In genomic region chr2:3769260-3769659, GRCm38 (mm10) we compare ENCODE assay signal across 8 mouse cellular contexts.
DNase-seq lines count a peak whose midpoint lies in the region; ATAC-seq lines count a peak whose summit lies in the region.

No protein-coding gene starts in this region.

- no peaks in the 10 kb centered on the region for H3K27me3 ChIP-seq in liver, embryonic 12.5 days (replicated peaks)
- no peaks in the 10 kb centered on the region for H3K27me3 ChIP-seq in intestine, embryonic 15.5 days (replicated peaks)
- H3K27me3 ChIP-seq in midbrain, embryonic 15.5 days (replicated peaks), result no peaks in the 10 kb centered on the region

- 28% methylated on average over 6 of the region's 6 CpGs for WGBS in liver, embryonic 12.5 days (ENCODE audit: insufficient replicate concordance)
- WGBS in intestine, embryonic 15.5 days, result 29% methylated on average over 6 of the region's 6 CpGs
- WGBS in midbrain, embryonic 15.5 days, result 34% methylated on average over 6 of the region's 6 CpGs

- no peak overlapping the region for H3K4me3 ChIP-seq in liver, embryonic 12.5 days
- no peak overlapping the region for H3K4me3 ChIP-seq in intestine, embryonic 15.5 days (replicated peaks)
- H3K4me3 ChIP-seq in midbrain, embryonic 15.5 days, result no peak overlapping the region

- no peak for ATAC-seq in liver, embryonic 12.5 days
- ATAC-seq in frontal cortex, adult (ENCODE audit: low TSS enrichment), result peak; percentile 69; the same call in 1 of the 2 replicates
- ATAC-seq in intestine, embryonic 15.5 days, result peak; percentile 51
- 0 out of 2 replicates have a peak, but pooled peaks have one; percentile 33 for ATAC-seq in midbrain, embryonic 15.5 days (replicated peaks)

- H3K4me2 ChIP-seq in liver, embryonic 12.5 days, result no peak overlapping the region
- no peak overlapping the region for H3K4me2 ChIP-seq in intestine, embryonic 15.5 days (replicated peaks)
- H3K4me2 ChIP-seq in midbrain, embryonic 15.5 days, result no peak overlapping the region

- no peak overlapping the region for H3K9ac ChIP-seq in liver, embryonic 12.5 days
- H3K9ac ChIP-seq in intestine, embryonic 15.5 days, result no peak overlapping the region
- H3K9ac ChIP-seq in midbrain, embryonic 15.5 days, result no peak overlapping the region

- H3K27ac ChIP-seq in liver, embryonic 12.5 days, result no peak overlapping the region
- no peak overlapping the region for H3K27ac ChIP-seq in intestine, embryonic 15.5 days
- no peak overlapping the region for H3K27ac ChIP-seq in midbrain, embryonic 15.5 days

- 0 out of 2 replicates have a peak, but pooled peaks cover 4% of the 10 kb centered on the region for H3K36me3 ChIP-seq in liver, embryonic 12.5 days
- H3K36me3 ChIP-seq in intestine, embryonic 15.5 days, result no peaks in the 10 kb centered on the region
- H3K36me3 ChIP-seq in midbrain, embryonic 15.5 days (replicated peaks), result no peaks in the 10 kb centered on the region

- peak; percentile 73 for DNase-seq in liver
- DNase-seq in cerebellum, adult 18-20 months, result peak; percentile 74 to 83
- DNase-seq in left cerebral cortex, postnatal 25 days (ENCODE audit: low spot score in 2 of 2), result peak; percentile 46 to 61
- DNase-seq in spleen, postnatal 36 days (ENCODE audit: low spot score in 2 of 2), result peak; percentile 55 to 64

- H3K9me3 ChIP-seq in liver, embryonic 12.5 days (replicated peaks), result no peaks in the 10 kb centered on the region
- H3K9me3 ChIP-seq in intestine, embryonic 15.5 days, result no peaks in the 10 kb centered on the region
- no peaks in the 10 kb centered on the region for H3K9me3 ChIP-seq in midbrain, embryonic 15.5 days

- H3K4me1 ChIP-seq in liver, embryonic 12.5 days, result peaks cover 7% of the 10 kb centered on the region; the same call in 1 of the 2 replicates
- H3K4me1 ChIP-seq in intestine, embryonic 15.5 days (replicated peaks), result peaks cover 19% of the 10 kb centered on the region; the same call in 1 of the 2 replicates
- no peaks in the 10 kb centered on the region for H3K4me1 ChIP-seq in midbrain, embryonic 15.5 days

- intact Hi-C loops in left cerebral cortex, postnatal 25 days (cut with DNase I), result loop anchor here (10.0 kb wide), 1 partner anchor 414 kb away; no protein-coding TSS in a partner anchor
